ENCODE assay signal across 9 mouse cellular contexts in genomic region chr6:42860222-42860819, GRCm38 (mm10). TPM values are rescaled to one million over a fixed set of nuclear protein-coding genes. Genes with fewer than 3 reads are reported as not detected.
DNase-seq lines count a peak whose midpoint lies in the region; ATAC-seq and TF ChIP-seq lines count a peak whose summit lies in the region.
"Had no signal": no experiment of that assay in that cellular context is flagged by ENCODE, and none has a peak within 500 bp of the region (broad histone marks: within the 10 kb centered on the region; RNA-seq: fewer than 3 reads in every experiment).

No protein-coding gene starts in this region.

- no peaks in the 10 kb centered on the region for H3K27me3 ChIP-seq in heart, embryonic 12.5 days (replicated peaks)
- no peaks in the 10 kb centered on the region for H3K27me3 ChIP-seq in midbrain, postnatal 0 days (ENCODE audit: insufficient read depth, low read length)
- H3K27me3 ChIP-seq: liver, embryonic 15.5 days had no signal

- H3K9ac ChIP-seq in heart, embryonic 12.5 days: no peak overlapping the region
- no peak overlapping the region for H3K9ac ChIP-seq in midbrain, postnatal 0 days (replicated peaks; ENCODE audit: low read length, poor library complexity, severe bottlenecking)
- H3K9ac ChIP-seq: liver, embryonic 15.5 days had no signal

- H3K27ac ChIP-seq in heart, embryonic 12.5 days (ENCODE audit: poor library complexity, severe bottlenecking): no peak overlapping the region
- no peak overlapping the region for H3K27ac ChIP-seq in midbrain, postnatal 0 days (ENCODE audit: low read depth, low read length)
- H3K27ac ChIP-seq: liver, embryonic 15.5 days had no signal

- ATAC-seq in heart, embryonic 12.5 days (ENCODE audit: insufficient number of reproducible peaks, low FRiP score): no peak
- peak; percentile 49 for ATAC-seq in activated CD4-positive, CD25-positive, alpha-beta regulatory T cell, adult 4 months
- ATAC-seq in erythroid progenitor cell, adult 5-6 weeks (replicated peaks; ENCODE audit: low FRiP score, poor library complexity, severe bottlenecking): 0 out of 2 replicates have a peak, but pooled peaks have one; percentile 46
- ATAC-seq in midbrain, postnatal 0 days (ENCODE audit: low FRiP score): peak; percentile 54; the same call in 1 of the 2 replicates

- peak; percentile 45 for DNase-seq in heart, adult 8-10 months (ENCODE audit: low spot score)
- DNase-seq in 416B (ENCODE audit: low read depth): peak; percentile 68
- DNase-seq in layer of hippocampus, adult 11-12 months (ENCODE audit: low spot score): peak; percentile 70
- peak; percentile 83 for DNase-seq in midbrain, postnatal 0 days (ENCODE audit: low spot score)
- no peak for DNase-seq in ovary, postnatal 10 days (ENCODE audit: low spot score)

- H3K4me1 ChIP-seq in heart, embryonic 12.5 days (replicated peaks): no peaks in the 10 kb centered on the region
- H3K4me1 ChIP-seq in midbrain, postnatal 0 days (ENCODE audit: insufficient read depth, low read length): no peaks in the 10 kb centered on the region
- H3K4me1 ChIP-seq: liver, embryonic 15.5 days had no signal

- H3K9me3 ChIP-seq in heart, embryonic 12.5 days (replicated peaks): no peaks in the 10 kb centered on the region
- no peaks in the 10 kb centered on the region for H3K9me3 ChIP-seq in midbrain, postnatal 0 days (ENCODE audit: low read length)
- H3K9me3 ChIP-seq: liver, embryonic 15.5 days had no signal

- 12% methylated on average over 4 of the region's 4 CpGs for WGBS in heart, embryonic 12.5 days
- WGBS in midbrain, postnatal 0 days: 12% methylated on average over 4 of the region's 4 CpGs

- no peak overlapping the region for H3K4me3 ChIP-seq in heart, embryonic 12.5 days
- H3K4me3 ChIP-seq in midbrain, postnatal 0 days (ENCODE audit: low read depth, low read length): no peak overlapping the region
- H3K4me3 ChIP-seq: liver, embryonic 15.5 days had no signal

- H3K4me2 ChIP-seq in heart, embryonic 12.5 days: no peak overlapping the region
- no peak overlapping the region for H3K4me2 ChIP-seq in midbrain, postnatal 0 days (ENCODE audit: low read depth, low read length, poor library complexity, severe bottlenecking)
- H3K4me2 ChIP-seq: liver, embryonic 15.5 days had no signal

- no peaks in the 10 kb centered on the region for H3K36me3 ChIP-seq in heart, embryonic 12.5 days
- no peaks in the 10 kb centered on the region for H3K36me3 ChIP-seq in midbrain, postnatal 0 days (ENCODE audit: insufficient read depth, low read length)
- H3K36me3 ChIP-seq: liver, embryonic 15.5 days had no signal

- peak; percentile 84 for TF ChIP-seq CTCF in midbrain, postnatal 0 days (IDR thresholded peaks at IDR 0.05)

RNA-seq across cellular contexts. Expression of gene Olfr449, which starts 26.1 kb away (rescaled TPM):
- not detected for total RNA-seq in heart, adult 8-10 months (2022)
- not detected in 2 replicates for polyA plus RNA-seq in heart, embryonic 12.5 days (2016; fragmentation: Nextera tagmentation; extraction: Ambion mirVana)
- polyA plus RNA-seq in activated CD4-positive, CD25-positive, alpha-beta regulatory T cell, adult 4 months (2017; shearing (Covaris generic)): not detected
- not detected in 2 replicates for total RNA-seq in erythroid progenitor cell, adult 5-6 weeks (2015; ENCODE audit: low replicate concordance)
- total RNA-seq in erythroid progenitor cell, adult 5-6 weeks (2017; ENCODE audit: low replicate concordance): not detected in 2 replicates
- total RNA-seq in midbrain, postnatal 0 days (2014; rRNA removed): not detected in 2 replicates
- not detected in 2 replicates for polyA plus RNA-seq in midbrain, postnatal 0 days (2015; fragmentation: Nextera tagmentation; extraction: Ambion mirVana)
- polyA plus RNA-seq: liver, embryonic 15.5 days had no signal

RNA-seq across cellular contexts. Expression of gene Olfr448, which starts 29.9 kb away (rescaled TPM):
- total RNA-seq in heart, adult 8-10 months (2022): not detected
- not detected in 2 replicates for polyA plus RNA-seq in heart, embryonic 12.5 days (2016; fragmentation: Nextera tagmentation; extraction: Ambion mirVana)
- not detected for polyA plus RNA-seq in activated CD4-positive, CD25-positive, alpha-beta regulatory T cell, adult 4 months (2017; shearing (Covaris generic))
- not detected in 2 replicates for total RNA-seq in erythroid progenitor cell, adult 5-6 weeks (2015; ENCODE audit: low replicate concordance)
- total RNA-seq in erythroid progenitor cell, adult 5-6 weeks (2017; ENCODE audit: low replicate concordance): not detected in 2 replicates
- total RNA-seq in midbrain, postnatal 0 days (2014; rRNA removed): not detected in 2 replicates
- polyA plus RNA-seq in midbrain, postnatal 0 days (2015; fragmentation: Nextera tagmentation; extraction: Ambion mirVana): not detected in 2 replicates
- polyA plus RNA-seq: liver, embryonic 15.5 days had no signal

RNA-seq across cellular contexts. Expression of gene Olfr447, which starts 48.4 kb away (rescaled TPM):
- total RNA-seq in heart, adult 8-10 months (2022): not detected
- not detected in 2 replicates for polyA plus RNA-seq in heart, embryonic 12.5 days (2016; fragmentation: Nextera tagmentation; extraction: Ambion mirVana)
- under 1 TPM in 1 of 2 experiments, not detected in 1; 0.15 TPM for polyA plus RNA-seq in activated CD4-positive, CD25-positive, alpha-beta regulatory T cell, adult 4 months (2017; shearing (Covaris generic))
- not detected in 2 replicates for total RNA-seq in erythroid progenitor cell, adult 5-6 weeks (2015; ENCODE audit: low replicate concordance)
- total RNA-seq in erythroid progenitor cell, adult 5-6 weeks (2017; ENCODE audit: low replicate concordance): not detected in 2 replicates
- not detected in 2 replicates for total RNA-seq in midbrain, postnatal 0 days (2014; rRNA removed)
- not detected in 2 replicates for polyA plus RNA-seq in midbrain, postnatal 0 days (2015; fragmentation: Nextera tagmentation; extraction: Ambion mirVana)
- polyA plus RNA-seq: liver, embryonic 15.5 days had no signal

RNA-seq across cellular contexts. Expression of gene Olfr450, which starts 48.6 kb away (rescaled TPM):
- not detected for total RNA-seq in heart, adult 8-10 months (2022)
- not detected in 2 replicates for polyA plus RNA-seq in heart, embryonic 12.5 days (2016; fragmentation: Nextera tagmentation; extraction: Ambion mirVana)
- polyA plus RNA-seq in activated CD4-positive, CD25-positive, alpha-beta regulatory T cell, adult 4 months (2017; shearing (Covaris generic)): not detected
- not detected in 2 replicates for total RNA-seq in erythroid progenitor cell, adult 5-6 weeks (2015; ENCODE audit: low replicate concordance)
- total RNA-seq in erythroid progenitor cell, adult 5-6 weeks (2017; ENCODE audit: low replicate concordance): not detected in 2 replicates
- not detected in 2 replicates for total RNA-seq in midbrain, postnatal 0 days (2014; rRNA removed)
- not detected in 2 replicates for polyA plus RNA-seq in midbrain, postnatal 0 days (2015; fragmentation: Nextera tagmentation; extraction: Ambion mirVana)
- polyA plus RNA-seq: liver, embryonic 15.5 days had no signal
